Mouse (Mus musculus) thymus, adult 2 months (tissue): ENCODE measurements around the gene Atrnl1. TPM values are rescaled to one million over a fixed set of nuclear protein-coding genes. Genes with fewer than 3 reads are reported as not detected.

ENCODE experiments used
- DNase-seq: peaks from one replicate; pipeline ENCODE4 v3.0.0; 2021
- H3K27ac ChIP-seq: fragments of 200-500 bp; 2 replicates; pipeline ENCODE4 v1.5.1; 2012; ENCODE audit warnings: low read length, control low read depth; ENCODE audit not compliant: control insufficient read depth, insufficient read depth
- H3K27me3 ChIP-seq: fragments of 200-500 bp; 2 replicates; pipeline ENCODE4 v1.6.1; 2012; ENCODE audit warnings: mild to moderate bottlenecking, low read length, moderate library complexity, mixed read lengths; ENCODE audit not compliant: control insufficient read depth, insufficient read depth
- H3K36me3 ChIP-seq: fragments of 200-500 bp; 2 replicates; pipeline ENCODE4 v1.6.1; 2012; ENCODE audit warnings: mild to moderate bottlenecking, low read length, moderate library complexity; ENCODE audit not compliant: control insufficient read depth, insufficient read depth
- H3K4me1 ChIP-seq: fragments of 200-500 bp; replicated peaks from 2 replicates; pipeline ENCODE4 v1.6.1; 2012; ENCODE audit warnings: low read length; ENCODE audit not compliant: control insufficient read depth, insufficient read depth
- H3K4me3 ChIP-seq: fragments of 200-500 bp; 2 replicates; pipeline ENCODE4 v1.5.1; 2012; ENCODE audit warnings: mild to moderate bottlenecking, low read length, control low read depth, moderate library complexity; ENCODE audit not compliant: control insufficient read depth, insufficient read depth
- CTCF ChIP-seq: fragments of 200-500 bp; IDR thresholded peaks from 2 replicates; pipeline ENCODE4 v1.5.1; 2012; ENCODE audit warnings: mild to moderate bottlenecking, control low read depth, low read length, moderate library complexity, borderline replicate concordance; ENCODE audit not compliant: control insufficient read depth, poor library complexity, insufficient read depth; ENCODE audit errors: extremely low read depth
- POLR2A ChIP-seq: fragments of 200-500 bp; IDR thresholded peaks from 2 replicates; pipeline ENCODE4 v1.6.1; 2012; ENCODE audit warnings: mild to moderate bottlenecking, low read length, control low read depth, moderate library complexity; ENCODE audit not compliant: control insufficient read depth, poor library complexity, insufficient read depth; ENCODE audit errors: extremely low read depth
- WGBS: fragments of 180-500 bp; shearing (Covaris S2); methylation state at CpG from one replicate; pipeline ENCODE4 v1.1.7; 2018; 5-methylcytosine and 5-hydroxymethylcytosine counted together
- polyA plus RNA-seq: library from polyadenylated mRNA; depleted of rRNA; stranded (reverse); fragments of >200 nt; gene quantifications from 2 replicates; pipeline ENCODE4 v1.2.3, GENCODE M21; 2012

Gene Atrnl1
- polyA plus RNA-seq, 1 experiment = 8.2 TPM

DNA sequence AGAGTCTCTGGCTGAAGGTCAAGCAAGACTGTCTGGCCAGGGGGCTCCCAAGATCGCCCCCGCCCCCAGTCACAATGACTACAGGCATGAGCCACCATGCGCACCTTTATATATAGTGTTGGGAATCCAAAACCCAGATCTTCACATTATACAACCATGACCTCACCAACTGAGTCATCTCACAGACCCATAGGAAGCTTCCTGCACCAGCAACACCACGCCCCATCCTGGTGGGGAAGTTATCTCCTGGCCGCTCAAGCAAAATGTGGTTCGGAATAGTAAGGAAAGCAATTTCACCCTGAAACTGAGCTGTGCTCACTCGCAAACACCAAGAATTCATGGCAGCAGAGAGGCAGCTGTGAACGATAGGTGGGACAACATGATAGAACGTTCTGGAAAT, 462.0 kb downstream of the Atrnl1 start:
- Histone ChIP-seq H3K4me3 (no peak overlapping the region), H3K27ac (no peak overlapping the region), H3K36me3 (no peaks in the 10 kb centered on the region), H3K4me1 (no peaks in the 10 kb centered on the region), H3K27me3 (no peaks in the 10 kb centered on the region)
- TF ChIP-seq CTCF = no peak
- WGBS = 90% methylated on average over 9 of the region's 9 CpGs
- no peak for DNase-seq

GRCm38 (mm10) chr19:58075252-58075651, 464.4 kb downstream of the Atrnl1 start:
- Histone ChIP-seq H3K4me1 (no peaks in the 10 kb centered on the region), H3K36me3 (no peaks in the 10 kb centered on the region), H3K27ac (no peak overlapping the region), H3K27me3 (no peaks in the 10 kb centered on the region), H3K4me3 (no peak overlapping the region)
- 91% methylated on average over 6 of the region's 6 CpGs for WGBS
- TF ChIP-seq CTCF = no peak
- no peak for TF ChIP-seq POLR2A
- DNase-seq = no peak

GRCm38 (mm10) chr19:58076961-58077371, 466.1 kb downstream of the Atrnl1 start:
- H3K4me1 ChIP-seq = no peaks in the 10 kb centered on the region
- 94% methylated on average over 14 of the region's 14 CpGs for WGBS
- TF ChIP-seq POLR2A = no peak
- TF ChIP-seq CTCF = no peak
- H3K27ac ChIP-seq = no peak overlapping the region
- H3K4me3 ChIP-seq = no peak overlapping the region
- no peaks in the 10 kb centered on the region for H3K36me3 ChIP-seq
- no peaks in the 10 kb centered on the region for H3K27me3 ChIP-seq
- no peak for DNase-seq

- Histone ChIP-seq H3K4me3 (no peak overlapping the region), H3K27me3 (no peaks in the 10 kb centered on the region), H3K36me3 (no peaks in the 10 kb centered on the region), H3K4me1 (no peaks in the 10 kb centered on the region), H3K27ac (no peak overlapping the region)
- TF ChIP-seq POLR2A = no peak
- TF ChIP-seq CTCF = no peak
- 95% methylated on average over 10 of the region's 10 CpGs for WGBS
- DNase-seq = no peak
Observed at GRCm38 (mm10) chr19:58077529-58078070, 466.8 kb downstream of the Atrnl1 start.

DNA sequence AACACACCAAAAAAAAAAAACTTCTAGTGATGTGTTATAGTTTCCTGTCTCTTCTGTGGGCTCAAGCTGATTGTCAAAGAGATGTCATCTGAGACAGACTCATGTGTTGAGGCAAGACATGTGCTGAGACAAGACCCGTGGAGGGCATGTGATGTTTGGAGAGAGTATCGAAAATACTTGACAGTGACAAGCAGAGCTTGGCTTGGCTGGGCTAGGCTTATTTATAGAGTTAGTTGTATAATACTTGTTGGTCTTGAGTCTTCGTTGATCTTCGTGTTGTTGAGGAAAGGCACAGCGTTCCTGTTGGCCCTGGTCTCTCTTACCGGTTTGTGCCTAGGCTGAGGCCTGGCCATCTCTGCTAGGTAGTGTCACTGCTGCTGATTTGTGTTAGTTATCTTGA, 469.3 kb downstream of the Atrnl1 start:
- Histone ChIP-seq H3K27me3 (no peaks in the 10 kb centered on the region), H3K27ac (no peak overlapping the region), H3K36me3 (no peaks in the 10 kb centered on the region), H3K4me3 (no peak overlapping the region), H3K4me1 (no peaks in the 10 kb centered on the region)
- TF ChIP-seq CTCF = no peak
- no peak for TF ChIP-seq POLR2A
- no peak for DNase-seq
- 95% methylated on average over 6 of the region's 6 CpGs for WGBS

DNA sequence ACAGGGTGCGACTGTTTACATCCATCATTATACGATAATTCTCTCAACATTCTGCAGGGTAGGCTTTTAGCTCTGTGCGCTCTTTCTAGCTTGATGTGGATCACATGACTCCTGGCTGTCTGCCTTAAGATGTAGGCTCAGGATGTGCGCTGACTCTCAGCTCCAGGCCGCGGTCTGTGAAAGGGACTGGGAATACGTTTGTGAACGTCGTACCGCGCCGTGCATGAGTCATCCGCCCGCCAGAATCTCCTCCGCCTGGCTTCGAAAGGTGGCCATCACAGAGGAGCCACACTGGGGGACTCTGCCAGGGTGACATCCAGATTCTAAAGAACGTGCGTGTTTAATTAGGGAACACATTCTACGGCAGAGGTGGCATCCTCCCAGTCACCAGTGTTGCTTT, 471.9 kb downstream of the Atrnl1 start:
- 98% methylated on average over 19 of the region's 19 CpGs for WGBS
- TF ChIP-seq POLR2A = no peak
- no peak for TF ChIP-seq CTCF

GRCm38 (mm10) chr19:58084826-58085225, 474.0 kb downstream of the Atrnl1 start:
- no peak overlapping the region for H3K4me3 ChIP-seq
- H3K27me3 ChIP-seq = no peaks in the 10 kb centered on the region
- H3K36me3 ChIP-seq = no peaks in the 10 kb centered on the region
- no peak for TF ChIP-seq CTCF
- TF ChIP-seq POLR2A = no peak
- H3K27ac ChIP-seq = no peak overlapping the region
- H3K4me1 ChIP-seq = no peaks in the 10 kb centered on the region
- no peak for DNase-seq
- 96% methylated on average over 14 of the region's 14 CpGs for WGBS

More for the DNA sequence above, 471.9 kb downstream of the Atrnl1 start:
- Histone ChIP-seq H3K4me1 (no peaks in the 10 kb centered on the region), H3K4me3 (no peak overlapping the region), H3K27me3 (no peaks in the 10 kb centered on the region), H3K27ac (no peak overlapping the region), H3K36me3 (no peaks in the 10 kb centered on the region)
- no peak for DNase-seq
